Mouse (Mus musculus) testis, adult 2 months (tissue): ENCODE results near the gene Slc15a3. TPM values are rescaled to one million over a fixed set of nuclear protein-coding genes. Genes with fewer than 3 reads are reported as not detected.

Experiments
- H3K27ac ChIP-seq: fragments of 200-500 bp; 2 replicates; pipeline ENCODE4 v1.5.1; 2012; ENCODE audit warnings: low read depth, low read length; ENCODE audit not compliant: control insufficient read depth, insufficient read depth
- H3K27me3 ChIP-seq: fragments of 200-500 bp; 2 replicates; pipeline ENCODE4 v1.6.1; 2012; ENCODE audit warnings: mild to moderate bottlenecking, low read length, moderate library complexity; ENCODE audit not compliant: control insufficient read depth, insufficient read depth
- H3K36me3 ChIP-seq: fragments of 200-500 bp; 2 replicates; pipeline ENCODE4 v1.6.1; 2012; ENCODE audit warnings: mild to moderate bottlenecking, low read length; ENCODE audit not compliant: control insufficient read depth, insufficient read depth
- H3K4me1 ChIP-seq: fragments of 200-500 bp; 2 replicates; pipeline ENCODE4 v1.6.1; 2012; ENCODE audit warnings: low read length; ENCODE audit not compliant: control insufficient read depth, insufficient read depth
- H3K4me3 ChIP-seq: fragments of 200-500 bp; 2 replicates; pipeline ENCODE4 v1.5.1; 2012; ENCODE audit warnings: low read depth, mild to moderate bottlenecking, low read length, moderate library complexity, mixed read lengths; ENCODE audit not compliant: control insufficient read depth
- CTCF ChIP-seq: fragments of 200-500 bp; IDR thresholded peaks from 2 replicates; pipeline ENCODE4 v1.5.1; 2012; ENCODE audit warnings: low read depth, mild to moderate bottlenecking, inconsistent platforms, low read length, moderate library complexity; ENCODE audit not compliant: control insufficient read depth, insufficient read depth, insufficient replicate concordance
- POLR2A ChIP-seq: fragments of 200-500 bp; IDR thresholded peaks from 2 replicates; pipeline ENCODE4 v1.6.1; 2012; ENCODE audit warnings: low read depth, mild to moderate bottlenecking, inconsistent platforms, low read length, moderate library complexity; ENCODE audit not compliant: control insufficient read depth
- polyA plus RNA-seq: library from polyadenylated mRNA; depleted of rRNA; stranded (reverse); fragments of >200 nt; gene quantifications from 2 replicates; pipeline ENCODE4 v1.2.3, GENCODE M21; 2012

The Slc15a3 gene
- polyA plus RNA-seq, 1 experiment: 0.67 TPM

GRCm38 (mm10) chr19:10803751-10804150 lies 35.8 kb upstream of the Slc15a3 start:
- Histone ChIP-seq H3K27ac (no peak overlapping the region), H3K36me3 (no peaks in the 10 kb centered on the region), H3K27me3 (no peaks in the 10 kb centered on the region), H3K4me3 (no peak overlapping the region), H3K4me1 (no peaks in the 10 kb centered on the region)
- no peak for TF ChIP-seq POLR2A
- TF ChIP-seq CTCF: no peak

- H3K27me3 ChIP-seq: no peaks in the 10 kb centered on the region
- H3K36me3 ChIP-seq: no peaks in the 10 kb centered on the region
- no peak for TF ChIP-seq CTCF
- no peak for TF ChIP-seq POLR2A
- H3K4me1 ChIP-seq: no peaks in the 10 kb centered on the region
- H3K4me3 ChIP-seq: no peak overlapping the region
- no peak overlapping the region for H3K27ac ChIP-seq
Observed at GRCm38 (mm10) chr19:10804850-10805660, 34.5 kb upstream of the Slc15a3 start.

GRCm38 (mm10) chr19:10805661-10806285 lies 33.8 kb upstream of the Slc15a3 start:
- no peaks in the 10 kb centered on the region for H3K27me3 ChIP-seq
- H3K27ac ChIP-seq: no peak overlapping the region
- H3K36me3 ChIP-seq: no peaks in the 10 kb centered on the region
- H3K4me3 ChIP-seq: no peak overlapping the region
- no peak for TF ChIP-seq POLR2A
- no peak for TF ChIP-seq CTCF
- no peaks in the 10 kb centered on the region for H3K4me1 ChIP-seq

- Histone ChIP-seq H3K27ac (no peak overlapping the region), H3K27me3 (no peaks in the 10 kb centered on the region), H3K4me1 (no peaks in the 10 kb centered on the region), H3K36me3 (no peaks in the 10 kb centered on the region), H3K4me3 (no peak overlapping the region)
- TF ChIP-seq CTCF: no peak
- TF ChIP-seq POLR2A: no peak
Observed at GRCm38 (mm10) chr19:10808524-10809233, 30.8 kb upstream of the Slc15a3 start.

- Histone ChIP-seq H3K36me3 (no peaks in the 10 kb centered on the region), H3K27ac (no peak overlapping the region), H3K27me3 (no peaks in the 10 kb centered on the region), H3K4me1 (no peaks in the 10 kb centered on the region), H3K4me3 (no peak overlapping the region)
- no peak for TF ChIP-seq POLR2A
- TF ChIP-seq CTCF: no peak
Observed at GRCm38 (mm10) chr19:10809428-10810175, 29.9 kb upstream of the Slc15a3 start.

- H3K27ac ChIP-seq: no peak overlapping the region
- no peak overlapping the region for H3K4me3 ChIP-seq
- H3K4me1 ChIP-seq: no peaks in the 10 kb centered on the region
- no peak for TF ChIP-seq CTCF
- no peak for TF ChIP-seq POLR2A
- no peaks in the 10 kb centered on the region for H3K36me3 ChIP-seq
- H3K27me3 ChIP-seq: no peaks in the 10 kb centered on the region
Observed at GRCm38 (mm10) chr19:10810176-10810492, 29.4 kb upstream of the Slc15a3 start.
